Mouse (Mus musculus): Measurements from ENCODE around the gene Ptprg. TPM values are rescaled to one million over a fixed set of nuclear protein-coding genes. Genes with fewer than 3 reads are reported as not detected.

Ptprg gene
- polyA plus RNA-seq, 1 experiment from 2014 or later = 14.3 TPM

DNA sequence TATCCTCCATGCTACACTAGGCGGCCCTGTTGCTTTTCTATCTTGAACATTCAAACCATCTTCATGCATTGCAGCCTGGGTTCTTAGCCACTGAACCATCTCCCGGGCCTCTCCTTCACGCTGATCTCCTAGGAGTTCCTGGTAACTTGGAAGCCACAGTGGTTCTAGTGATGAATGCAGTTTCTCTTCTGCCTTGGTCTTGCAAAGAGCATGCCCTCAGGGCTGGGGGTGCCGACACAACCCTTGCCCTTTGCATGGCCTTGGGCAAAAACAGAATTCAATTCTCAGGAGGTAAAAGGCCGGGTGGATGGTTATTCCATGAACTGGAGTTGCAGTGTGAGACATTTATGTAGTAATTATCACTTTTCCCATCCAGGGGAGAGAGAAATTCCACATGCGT lies 67.0 kb downstream of the Ptprg start:
- ATAC-seq = no peak
- no peak overlapping the region for H3K4me2 ChIP-seq (ENCODE audit: low read depth, low read length)
- no peak overlapping the region for H3K4me3 ChIP-seq (ENCODE audit: low read length)
- no peaks in the 10 kb centered on the region for H3K27me3 ChIP-seq (replicated peaks; ENCODE audit: control insufficient read depth, insufficient read depth, low read length)
- WGBS = 79% methylated on average over 6 of the region's 6 CpGs
- H3K27ac ChIP-seq (ENCODE audit: low read length) = no peak overlapping the region
- H3K9me3 ChIP-seq (ENCODE audit: control insufficient read depth, low read length) = no peaks in the 10 kb centered on the region
- H3K9ac ChIP-seq (ENCODE audit: low read depth, low read length) = no peak overlapping the region
- no peaks in the 10 kb centered on the region for H3K36me3 ChIP-seq (ENCODE audit: control insufficient read depth, insufficient read depth, low read length)
- H3K4me1 ChIP-seq (ENCODE audit: control insufficient read depth, insufficient read depth, low read length) = peaks cover 8% of the 10 kb centered on the region; the same call in 1 of the 2 replicates

DNA sequence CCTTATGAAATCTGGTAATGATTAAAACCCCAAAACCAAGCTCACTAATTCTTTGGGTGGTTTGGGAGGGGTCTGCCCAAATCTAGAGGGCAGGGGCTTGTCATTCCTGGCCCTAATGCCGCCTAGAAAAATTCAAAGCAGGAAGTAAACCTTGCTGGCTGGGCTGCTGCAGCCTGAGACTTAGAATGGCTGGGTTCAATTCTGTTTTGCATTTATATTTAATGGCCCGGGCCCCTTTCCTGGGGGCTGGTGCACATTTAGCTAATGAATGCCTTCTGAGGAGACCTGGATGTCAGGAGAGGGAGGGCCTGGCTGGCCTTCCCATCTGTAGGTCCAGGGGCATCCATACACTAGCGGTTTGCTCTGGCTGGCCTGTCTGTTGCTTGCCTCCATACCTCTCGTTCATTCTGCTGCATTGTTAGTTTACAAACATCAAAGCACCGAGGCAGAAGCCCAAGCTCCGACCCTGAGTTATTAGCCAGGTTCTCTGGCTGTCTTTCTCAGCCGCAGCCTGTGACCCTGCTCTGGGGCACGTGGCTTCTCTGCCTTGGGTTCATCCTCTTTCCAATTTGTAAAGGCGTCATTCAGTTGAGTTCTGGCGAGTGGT lies 67.7 kb downstream of the Ptprg start:
- H3K27ac ChIP-seq (ENCODE audit: low read length) = no peak overlapping the region
- H3K4me3 ChIP-seq (ENCODE audit: low read length) = no peak overlapping the region
- ATAC-seq = no peak
- H3K4me1 ChIP-seq (ENCODE audit: control insufficient read depth, insufficient read depth, low read length) = peaks cover 8% of the 10 kb centered on the region; the same call in 1 of the 2 replicates
- no peak overlapping the region for H3K4me2 ChIP-seq (ENCODE audit: low read depth, low read length)
- H3K9me3 ChIP-seq (ENCODE audit: control insufficient read depth, low read length) = no peaks in the 10 kb centered on the region
- no peaks in the 10 kb centered on the region for H3K36me3 ChIP-seq (ENCODE audit: control insufficient read depth, insufficient read depth, low read length)
- no peak overlapping the region for H3K9ac ChIP-seq (ENCODE audit: low read depth, low read length)
- WGBS = 45% methylated on average over 10 of the region's 10 CpGs
- no peaks in the 10 kb centered on the region for H3K27me3 ChIP-seq (replicated peaks; ENCODE audit: control insufficient read depth, insufficient read depth, low read length)

DNA sequence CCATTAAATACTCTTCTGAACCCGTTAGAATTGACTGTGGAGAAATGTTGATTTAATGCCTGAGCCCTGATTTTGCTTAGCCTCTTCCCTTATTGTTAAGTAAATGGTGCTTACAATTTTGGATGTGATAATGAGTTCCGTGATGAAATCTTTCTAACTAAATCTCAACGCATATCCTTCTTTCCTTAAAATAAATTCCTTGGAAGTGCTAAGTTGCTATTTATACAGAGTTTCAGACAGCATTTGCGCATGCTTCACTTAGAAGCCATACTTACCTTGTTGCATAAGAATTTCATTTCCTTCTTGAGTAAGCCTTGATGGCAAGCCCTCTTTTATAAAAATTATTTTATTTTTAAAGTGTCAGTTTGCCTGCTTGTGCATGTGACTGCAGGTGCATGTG lies 70.2 kb downstream of the Ptprg start:
- Histone ChIP-seq H3K27me3 (replicated peaks; ENCODE audit: control insufficient read depth, insufficient read depth, low read length) (no peaks in the 10 kb centered on the region), H3K4me2 (ENCODE audit: low read depth, low read length) (no peak overlapping the region), H3K4me1 (ENCODE audit: control insufficient read depth, insufficient read depth, low read length) (0 out of 2 replicates have a peak, but pooled peaks cover 3% of the 10 kb centered on the region), H3K36me3 (ENCODE audit: control insufficient read depth, insufficient read depth, low read length) (no peaks in the 10 kb centered on the region), H3K27ac (ENCODE audit: low read length) (no peak overlapping the region), H3K9me3 (ENCODE audit: control insufficient read depth, low read length) (no peaks in the 10 kb centered on the region), H3K9ac (ENCODE audit: low read depth, low read length) (no peak overlapping the region), H3K4me3 (ENCODE audit: low read length) (no peak overlapping the region)
- ATAC-seq = no peak
- WGBS = 79% methylated on average over 4 of the region's 4 CpGs

DNA sequence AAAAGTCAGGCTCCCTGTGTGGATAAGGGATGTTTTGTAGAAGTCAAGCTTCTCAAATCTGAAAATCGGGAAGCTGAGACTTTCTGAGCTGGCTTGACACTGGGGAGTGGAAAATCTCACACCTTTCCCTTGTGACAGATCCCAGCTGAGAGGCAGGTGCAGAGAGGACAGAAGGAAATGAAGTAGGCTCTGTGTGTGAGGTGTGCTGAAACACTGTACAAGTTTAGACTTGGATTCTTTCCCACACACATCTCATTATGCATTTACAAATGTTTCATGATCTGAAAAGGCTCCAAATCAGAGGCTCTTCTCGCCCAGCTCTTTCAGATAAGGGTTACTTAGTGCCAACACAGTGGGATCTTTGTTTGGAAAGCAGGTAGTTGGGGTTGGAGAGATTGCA lies 77.4 kb downstream of the Ptprg start:
- peaks cover 3% of the 10 kb centered on the region for H3K4me1 ChIP-seq (ENCODE audit: control insufficient read depth, insufficient read depth, low read length)
- no peaks in the 10 kb centered on the region for H3K9me3 ChIP-seq (ENCODE audit: control insufficient read depth, low read length)
- no peaks in the 10 kb centered on the region for H3K27me3 ChIP-seq (replicated peaks; ENCODE audit: control insufficient read depth, insufficient read depth, low read length)
- no peak overlapping the region for H3K27ac ChIP-seq (ENCODE audit: low read length)
- no peak for ATAC-seq
- H3K36me3 ChIP-seq (ENCODE audit: control insufficient read depth, insufficient read depth, low read length) = no peaks in the 10 kb centered on the region
- 42% methylated on average over 2 of the region's 2 CpGs for WGBS
- no peak overlapping the region for H3K4me2 ChIP-seq (ENCODE audit: low read depth, low read length)
- H3K9ac ChIP-seq (ENCODE audit: low read depth, low read length) = no peak overlapping the region
- H3K4me3 ChIP-seq (ENCODE audit: low read length) = no peak overlapping the region

DNA sequence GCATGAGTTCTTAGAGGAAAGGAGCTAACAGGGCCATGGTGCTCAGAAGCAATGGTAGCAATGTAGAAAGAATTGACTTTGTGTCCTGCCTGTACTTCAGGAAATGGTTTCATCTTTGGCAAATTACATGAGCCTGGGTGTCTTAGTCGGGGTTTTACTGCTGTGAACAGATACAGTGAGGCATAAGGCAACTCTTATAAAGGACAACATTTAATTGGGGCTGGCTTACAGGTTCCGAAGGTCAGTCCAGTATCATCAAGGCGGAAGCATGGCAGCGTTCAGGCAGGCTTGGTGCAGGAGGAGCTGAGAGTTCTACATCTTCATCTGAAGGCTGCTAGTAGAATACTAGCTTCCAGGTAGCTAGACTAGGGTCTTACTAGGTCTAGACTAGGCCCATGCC lies 78.2 kb downstream of the Ptprg start:
- WGBS = 79% methylated on average over 4 of the region's 4 CpGs
- Histone ChIP-seq H3K4me2 (ENCODE audit: low read depth, low read length) (no peak overlapping the region), H3K9ac (ENCODE audit: low read depth, low read length) (no peak overlapping the region), H3K4me3 (ENCODE audit: low read length) (no peak overlapping the region), H3K4me1 (ENCODE audit: control insufficient read depth, insufficient read depth, low read length) (peaks cover 3% of the 10 kb centered on the region), H3K36me3 (ENCODE audit: control insufficient read depth, insufficient read depth, low read length) (no peaks in the 10 kb centered on the region), H3K9me3 (ENCODE audit: control insufficient read depth, low read length) (no peaks in the 10 kb centered on the region), H3K27me3 (replicated peaks; ENCODE audit: control insufficient read depth, insufficient read depth, low read length) (no peaks in the 10 kb centered on the region), H3K27ac (ENCODE audit: low read length) (no peak overlapping the region)
- ATAC-seq = peak; percentile 76

DNA sequence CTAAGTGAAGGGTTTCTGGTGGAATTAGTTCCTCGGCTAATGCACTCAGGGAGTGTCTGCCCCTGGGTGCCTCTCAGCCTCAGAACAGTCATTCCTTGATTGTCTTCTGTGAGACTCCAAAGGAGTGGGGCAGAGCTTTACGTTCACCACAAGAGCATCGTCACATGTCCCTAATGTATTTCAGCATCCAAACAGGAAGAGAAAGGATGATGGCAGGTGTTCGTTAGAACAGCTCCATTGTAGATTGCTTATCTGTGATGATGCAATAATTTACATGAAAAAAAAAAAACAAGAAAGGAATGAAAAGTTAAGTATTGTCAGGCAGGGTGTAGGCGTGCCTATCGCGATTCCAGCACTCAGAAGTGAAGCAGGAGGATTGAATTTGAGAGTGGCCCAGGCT lies 84.3 kb downstream of the Ptprg start:
- Histone ChIP-seq H3K4me3 (ENCODE audit: low read length) (no peak overlapping the region), H3K9ac (ENCODE audit: low read depth, low read length) (no peak overlapping the region), H3K4me2 (ENCODE audit: low read depth, low read length) (no peak overlapping the region), H3K4me1 (ENCODE audit: control insufficient read depth, insufficient read depth, low read length) (peaks cover 3% of the 10 kb centered on the region; the same call in 1 of the 2 replicates), H3K9me3 (ENCODE audit: control insufficient read depth, low read length) (no peaks in the 10 kb centered on the region), H3K36me3 (ENCODE audit: control insufficient read depth, insufficient read depth, low read length) (no peaks in the 10 kb centered on the region), H3K27ac (ENCODE audit: low read length) (no peak overlapping the region), H3K27me3 (replicated peaks; ENCODE audit: control insufficient read depth, insufficient read depth, low read length) (no peaks in the 10 kb centered on the region)
- ATAC-seq = peak; percentile 29; the same call in 1 of the 2 replicates
- WGBS = 80% methylated on average over 7 of the region's 7 CpGs

DNA sequence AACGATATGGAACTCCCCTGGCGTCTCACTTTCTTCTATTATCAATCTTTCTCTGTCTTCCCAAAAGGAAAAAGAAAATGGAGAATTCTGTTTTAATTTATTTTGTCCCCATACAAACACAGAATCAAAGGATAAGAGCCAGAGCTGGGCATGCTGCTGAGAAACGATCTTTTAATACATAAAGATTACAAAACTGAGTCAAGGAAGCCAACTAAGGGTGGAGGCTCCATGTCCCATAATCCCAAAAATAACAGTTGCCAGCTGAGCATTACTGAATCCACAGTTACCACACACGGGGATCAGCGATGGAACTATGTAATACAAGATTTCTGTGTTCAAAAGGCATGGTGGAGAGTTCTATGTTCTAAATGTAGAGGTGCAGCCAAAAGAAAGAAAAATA lies 86.0 kb downstream of the Ptprg start:
- no peaks in the 10 kb centered on the region for H3K4me1 ChIP-seq (ENCODE audit: control insufficient read depth, insufficient read depth, low read length)
- no peak for ATAC-seq
- H3K27me3 ChIP-seq (replicated peaks; ENCODE audit: control insufficient read depth, insufficient read depth, low read length) = no peaks in the 10 kb centered on the region
- H3K4me2 ChIP-seq (ENCODE audit: low read depth, low read length) = no peak overlapping the region
- H3K9ac ChIP-seq (ENCODE audit: low read depth, low read length) = no peak overlapping the region
- no peak overlapping the region for H3K27ac ChIP-seq (ENCODE audit: low read length)
- no peak overlapping the region for H3K4me3 ChIP-seq (ENCODE audit: low read length)
- 91% methylated on average over 5 of the region's 5 CpGs for WGBS
- no peaks in the 10 kb centered on the region for H3K36me3 ChIP-seq (ENCODE audit: control insufficient read depth, insufficient read depth, low read length)
- H3K9me3 ChIP-seq (ENCODE audit: control insufficient read depth, low read length) = no peaks in the 10 kb centered on the region

DNA sequence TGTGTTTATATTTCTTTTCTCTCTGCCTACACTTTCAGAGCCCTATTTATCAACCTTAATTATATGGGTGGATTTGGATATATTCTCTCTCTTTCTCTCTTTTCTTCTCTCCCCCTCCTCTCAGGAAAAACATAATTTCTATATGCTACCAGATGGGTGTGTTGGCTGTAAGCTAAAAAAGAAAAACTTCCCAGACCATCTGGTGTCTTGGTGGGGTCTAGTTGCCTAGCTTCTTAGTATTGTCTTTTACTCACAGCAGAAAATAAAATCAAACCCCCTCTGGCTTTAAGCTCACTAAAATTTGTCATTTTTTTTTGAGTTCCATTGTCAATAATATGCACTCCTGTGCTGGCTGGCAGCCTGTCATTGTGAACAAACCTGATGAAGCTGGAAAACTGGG lies 87.0 kb downstream of the Ptprg start:
- no peaks in the 10 kb centered on the region for H3K36me3 ChIP-seq (ENCODE audit: control insufficient read depth, insufficient read depth, low read length)
- H3K9ac ChIP-seq (ENCODE audit: low read depth, low read length) = no peak overlapping the region
- no peaks in the 10 kb centered on the region for H3K9me3 ChIP-seq (ENCODE audit: control insufficient read depth, low read length)
- H3K4me1 ChIP-seq (ENCODE audit: control insufficient read depth, insufficient read depth, low read length) = no peaks in the 10 kb centered on the region
- no peak overlapping the region for H3K27ac ChIP-seq (ENCODE audit: low read length)
- no peaks in the 10 kb centered on the region for H3K27me3 ChIP-seq (replicated peaks; ENCODE audit: control insufficient read depth, insufficient read depth, low read length)
- no peak overlapping the region for H3K4me3 ChIP-seq (ENCODE audit: low read length)
- no peak overlapping the region for H3K4me2 ChIP-seq (ENCODE audit: low read depth, low read length)
- ATAC-seq = no peak

DNA sequence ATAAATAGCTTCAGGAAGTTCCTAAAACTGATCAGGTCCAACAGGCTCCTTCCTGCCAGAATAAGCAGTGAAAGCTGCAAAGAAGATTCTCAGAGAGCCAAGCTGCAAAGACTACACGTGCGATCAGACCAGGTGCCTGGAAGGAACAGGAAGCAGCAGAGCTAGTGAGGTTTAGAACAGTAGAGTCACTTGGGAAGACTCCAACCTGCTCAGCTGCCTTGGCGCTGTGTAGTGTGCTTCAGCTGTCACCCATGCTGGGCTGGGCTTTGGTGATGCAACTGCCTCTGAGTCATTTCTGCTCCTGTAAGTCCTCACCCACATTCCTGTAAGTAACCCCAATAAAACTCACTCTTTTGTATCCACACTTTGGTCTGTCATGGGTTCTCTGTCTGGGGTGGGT lies 87.7 kb downstream of the Ptprg start:
- WGBS = 76% methylated on average over 3 of the region's 3 CpGs
- H3K27me3 ChIP-seq (replicated peaks; ENCODE audit: control insufficient read depth, insufficient read depth, low read length) = no peaks in the 10 kb centered on the region
- peak; percentile 76 for ATAC-seq
- H3K4me1 ChIP-seq (ENCODE audit: control insufficient read depth, insufficient read depth, low read length) = no peaks in the 10 kb centered on the region
- no peak overlapping the region for H3K9ac ChIP-seq (ENCODE audit: low read depth, low read length)
- no peak overlapping the region for H3K27ac ChIP-seq (ENCODE audit: low read length)
- no peak overlapping the region for H3K4me3 ChIP-seq (ENCODE audit: low read length)
- H3K9me3 ChIP-seq (ENCODE audit: control insufficient read depth, low read length) = no peaks in the 10 kb centered on the region
- H3K36me3 ChIP-seq (ENCODE audit: control insufficient read depth, insufficient read depth, low read length) = no peaks in the 10 kb centered on the region
- no peak overlapping the region for H3K4me2 ChIP-seq (ENCODE audit: low read depth, low read length)

DNA sequence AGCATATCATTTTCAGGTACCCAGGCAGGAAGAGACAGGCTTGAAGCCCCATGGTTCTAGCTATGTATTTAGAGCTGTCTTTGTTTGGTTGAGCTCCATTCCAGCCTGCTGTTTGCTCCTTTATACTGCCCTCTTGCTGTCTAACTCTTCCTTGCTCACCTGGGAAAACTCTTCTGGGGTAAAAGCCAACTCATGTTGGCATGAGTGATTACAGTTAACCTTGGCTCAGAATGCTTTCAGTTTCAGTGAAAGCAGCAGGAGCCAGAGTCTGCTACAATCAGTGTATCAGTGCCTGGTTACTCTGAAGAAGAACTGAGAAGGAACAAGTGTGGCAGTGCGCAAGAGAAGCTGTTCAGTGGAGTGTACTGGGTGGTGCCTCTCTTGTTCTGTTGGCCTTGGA lies 89.6 kb downstream of the Ptprg start:
- Histone ChIP-seq H3K27ac (ENCODE audit: low read length) (no peak overlapping the region), H3K27me3 (replicated peaks; ENCODE audit: control insufficient read depth, insufficient read depth, low read length) (no peaks in the 10 kb centered on the region), H3K9me3 (ENCODE audit: control insufficient read depth, low read length) (no peaks in the 10 kb centered on the region), H3K4me1 (ENCODE audit: control insufficient read depth, insufficient read depth, low read length) (no peaks in the 10 kb centered on the region), H3K9ac (ENCODE audit: low read depth, low read length) (no peak overlapping the region), H3K4me3 (ENCODE audit: low read length) (no peak overlapping the region), H3K4me2 (ENCODE audit: low read depth, low read length) (no peak overlapping the region), H3K36me3 (ENCODE audit: control insufficient read depth, insufficient read depth, low read length) (no peaks in the 10 kb centered on the region)
- peak; percentile 71 for ATAC-seq
- 87% methylated on average over 1 of the region's 1 CpGs for WGBS

Measured in intestine, embryonic 16.5 days (tissue).